Mouse (Mus musculus) c-Kit-positive CD71-negative TER-119-negative erythroid progenitor cells, embryonic 14.5 days (primary cell): ENCODE data around the gene Nisch.
A peak's percentile ranks its signal among the peaks of the same experiment; 100 is the strongest.

ENCODE experiments used
- DNase-seq: peaks from one replicate; pipeline ENCODE4 v3.0.0-alpha.2; 2013; ENCODE audit warnings: low read depth

The Nisch gene

GRCm38 (mm10) chr14:31161191-31161590, 55.6 kb downstream of the Nisch start:
- DNase-seq = no peak

DNA sequence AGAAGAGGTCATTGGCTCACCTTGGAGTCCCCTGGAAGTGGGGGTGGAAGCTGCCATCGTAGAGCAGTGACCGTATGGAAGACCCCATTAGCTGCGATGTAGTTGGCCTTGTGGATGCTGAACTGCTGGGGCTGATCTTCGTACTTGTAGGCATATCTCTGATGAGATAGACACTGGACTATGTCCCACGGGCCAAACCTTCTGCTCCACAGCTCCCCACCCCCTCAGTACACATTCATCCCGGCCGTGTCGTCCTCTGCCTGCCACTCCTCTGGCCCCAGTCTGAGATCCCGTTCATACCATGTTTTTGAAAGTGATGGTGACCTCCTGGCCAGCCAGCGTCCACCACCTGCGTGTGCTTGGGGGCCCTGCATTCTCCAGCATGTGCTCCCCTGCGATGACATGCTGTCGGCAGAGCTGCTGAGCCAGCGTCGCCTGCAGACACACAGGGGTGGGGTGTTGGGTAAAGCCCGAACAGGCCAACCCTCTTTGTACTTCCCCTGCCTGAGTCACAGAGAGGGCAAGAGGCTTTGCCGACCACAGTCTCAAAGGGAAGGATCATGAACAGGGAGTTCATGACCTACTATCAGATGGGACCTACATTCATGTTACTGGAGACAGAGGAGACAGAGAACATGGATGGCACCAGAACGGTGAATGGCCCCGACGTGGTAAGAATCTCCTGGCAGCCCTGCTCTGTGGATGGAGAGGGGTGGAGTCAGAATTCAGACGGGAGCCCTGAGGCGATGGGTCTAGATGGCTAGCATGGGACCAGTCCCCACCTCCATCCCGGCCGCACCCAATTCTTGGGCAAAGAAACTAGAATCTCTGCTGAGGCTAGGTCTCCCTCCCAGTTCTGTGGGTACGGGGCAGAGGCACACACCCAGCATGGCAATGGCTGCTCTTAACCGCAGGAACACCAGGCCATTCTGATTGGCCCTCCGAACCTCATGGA, 56.3 kb downstream of the Nisch start:
- peak; percentile 37 for DNase-seq

DNA sequence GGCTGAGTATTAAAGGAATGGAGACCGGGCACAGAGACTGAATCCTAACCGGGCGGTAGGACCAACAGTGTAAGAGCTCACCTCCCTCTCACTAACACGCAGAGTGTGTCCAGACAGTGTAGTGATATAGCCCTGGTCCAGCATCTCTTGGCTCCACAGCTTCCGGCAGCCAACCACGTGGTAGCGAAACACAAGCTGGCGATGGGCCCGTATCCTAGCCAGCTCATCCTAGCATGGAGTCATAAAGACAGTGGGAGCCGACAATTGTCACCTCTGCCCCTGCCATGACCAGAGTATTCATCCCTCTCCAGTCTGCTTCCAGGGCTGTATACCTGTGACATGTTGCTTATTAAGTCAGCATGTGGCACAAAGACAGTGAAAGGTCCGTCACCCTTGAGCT, 71.1 kb downstream of the Nisch start:
- no peak for DNase-seq

GRCm38 (mm10) chr14:31141011-31141410, 75.7 kb downstream of the Nisch start:
- no peak for DNase-seq

DNA sequence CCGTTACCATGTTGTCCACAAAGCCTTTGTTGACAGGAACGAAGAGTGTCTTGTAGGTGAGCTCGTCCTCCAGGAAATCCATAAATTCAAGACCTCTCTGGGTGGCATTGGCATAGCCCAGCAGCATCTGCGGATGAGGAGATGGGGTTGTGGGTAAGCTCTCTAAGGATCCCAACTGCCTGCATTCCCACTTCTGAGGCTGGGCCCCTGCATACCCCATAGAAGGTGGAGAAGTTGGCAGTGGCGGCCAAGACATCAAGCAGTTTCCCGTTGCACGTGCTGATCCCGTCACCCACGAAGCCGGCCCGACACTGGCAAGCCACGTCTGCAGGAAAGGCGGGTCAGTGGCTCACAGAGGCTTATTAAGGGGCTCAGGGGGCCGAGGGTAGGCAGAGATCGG, 76.6 kb downstream of the Nisch start:
- DNase-seq = no peak

- DNase-seq = no peak
Measured at GRCm38 (mm10) chr14:31139666-31140065, 77.1 kb downstream of the Nisch start.

GRCm38 (mm10) chr14:31138897-31139429, 77.8 kb downstream of the Nisch start:
- no peak for DNase-seq

- no peak for DNase-seq
Measured at GRCm38 (mm10) chr14:31138219-31138896, 78.4 kb downstream of the Nisch start.

GRCm38 (mm10) chr14:31137791-31138190, 79.0 kb downstream of the Nisch start:
- no peak for DNase-seq

DNA sequence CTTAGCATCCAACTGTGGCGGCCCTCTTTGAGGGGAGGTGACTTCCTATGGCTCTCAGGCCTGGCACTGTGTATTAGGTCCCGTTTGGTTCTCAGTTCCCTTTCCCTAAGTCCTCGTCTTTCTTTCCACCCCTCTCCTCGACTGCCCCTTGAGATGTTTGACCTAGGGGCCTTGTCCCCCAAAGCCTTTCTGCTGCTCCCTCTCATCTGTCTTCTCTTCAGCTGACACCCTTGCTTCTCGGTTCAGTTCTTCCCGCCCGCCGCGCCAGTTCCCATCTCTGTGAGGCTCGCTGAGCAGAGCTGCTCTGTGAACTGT, 79.5 kb downstream of the Nisch start:
- no peak for DNase-seq

- no peak for DNase-seq
Measured at GRCm38 (mm10) chr14:31136411-31137280, 80.1 kb downstream of the Nisch start.

GRCm38 (mm10) chr14:31135495-31136410, 81.0 kb downstream of the Nisch start:
- DNase-seq = no peak

DNA sequence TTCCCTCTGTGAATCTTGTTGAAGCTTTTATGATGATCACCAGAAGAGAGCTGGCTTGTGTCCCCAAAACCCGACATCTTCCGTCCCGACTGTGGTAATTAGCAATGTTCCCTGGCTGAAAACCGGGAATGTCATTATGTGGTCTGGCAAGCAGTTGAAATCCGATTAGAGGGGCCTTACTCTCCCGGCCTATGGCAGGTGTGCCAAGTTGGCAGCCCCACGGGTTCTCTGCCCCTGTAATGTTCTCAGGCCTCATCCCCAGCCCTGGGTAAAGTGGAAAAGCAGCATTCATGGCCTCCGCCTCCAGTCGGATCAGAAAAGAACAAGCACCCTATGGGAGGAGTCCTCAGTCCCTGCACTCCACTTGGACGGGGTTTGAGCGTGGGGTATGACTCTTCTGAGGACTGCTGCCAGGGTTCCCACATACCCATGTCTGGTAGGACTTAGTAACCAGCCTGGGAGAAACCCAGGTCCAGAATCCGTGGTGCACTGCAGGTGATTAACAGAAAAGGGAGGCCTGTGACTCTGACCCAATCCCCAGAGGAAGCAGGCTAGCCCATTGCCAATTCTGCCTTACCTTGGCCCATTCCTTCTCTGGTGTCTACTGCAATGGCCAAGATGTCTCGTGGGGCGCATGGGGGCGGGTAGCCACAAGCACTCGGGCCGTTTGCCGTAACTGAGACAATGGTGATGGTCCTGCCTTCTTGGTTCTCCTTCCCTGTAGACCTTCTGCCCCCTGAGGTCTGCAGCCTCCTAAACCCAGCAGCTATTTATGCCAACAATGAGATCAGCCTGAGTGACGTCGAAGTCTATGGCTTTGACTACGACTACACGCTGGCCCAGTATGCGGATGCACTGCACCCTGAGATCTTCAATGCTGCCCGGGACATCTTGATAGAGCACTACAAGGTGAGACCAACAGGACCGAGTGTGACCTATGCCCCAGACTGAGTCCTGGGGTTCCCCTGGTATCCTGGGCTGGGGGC, 82.4 kb downstream of the Nisch start:
- DNase-seq = no peak

DNA sequence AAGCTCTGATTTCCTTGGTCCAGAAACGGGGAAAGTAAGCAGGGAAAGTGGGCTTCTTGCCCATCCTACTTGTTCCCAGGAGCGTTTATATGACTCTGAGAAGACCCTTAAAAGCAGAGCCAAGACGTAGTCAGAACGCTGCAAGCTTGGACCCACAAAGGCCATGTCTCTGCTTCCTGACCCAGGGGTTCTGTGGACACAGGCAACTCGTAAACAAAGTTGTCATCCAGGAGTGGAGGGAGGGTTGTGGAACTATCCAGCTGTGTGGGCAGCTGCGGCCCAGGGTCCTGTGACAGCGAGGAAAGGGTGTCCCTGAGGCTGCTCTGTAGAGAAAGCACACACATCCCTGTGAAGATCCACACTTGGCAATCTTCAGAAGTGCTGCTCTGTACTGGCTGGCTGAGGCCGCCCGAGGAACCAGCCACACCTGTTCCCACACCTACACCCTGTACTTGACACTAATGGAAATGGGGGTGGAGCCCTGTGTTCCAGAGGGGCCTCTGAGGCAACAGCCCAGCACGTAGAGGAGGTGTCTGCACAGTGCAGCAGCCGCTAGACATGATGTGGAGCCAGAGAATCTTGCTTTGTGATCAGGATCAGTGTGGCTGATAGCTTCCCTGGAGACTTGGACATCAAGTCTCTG, 83.6 kb downstream of the Nisch start:
- DNase-seq = no peak

DNA sequence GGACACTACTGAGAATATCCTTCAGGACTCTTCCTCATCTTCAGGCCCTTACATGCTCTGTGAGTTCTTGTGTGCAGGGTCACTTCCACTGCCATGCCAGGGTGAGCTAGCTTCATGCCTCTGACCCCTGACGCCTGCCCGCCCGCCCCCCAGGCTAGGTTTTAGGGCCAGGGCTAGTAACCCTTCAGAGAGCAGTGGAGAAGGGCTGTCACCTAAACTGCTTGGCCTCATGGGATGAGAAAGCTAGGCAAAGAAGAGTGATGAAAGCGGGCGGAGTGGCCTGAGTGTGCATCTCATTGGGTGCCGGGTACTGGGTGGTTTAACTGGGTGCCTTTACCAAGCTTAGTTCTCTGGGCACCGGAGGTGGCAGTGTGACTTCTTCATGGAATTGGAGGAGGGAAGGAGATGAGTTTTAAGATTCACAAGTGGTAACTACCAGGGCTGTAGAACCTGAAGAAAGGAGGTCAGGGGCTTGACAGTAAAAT, 84.2 kb downstream of the Nisch start:
- no peak for DNase-seq

- no peak for DNase-seq
Measured at GRCm38 (mm10) chr14:31132031-31132430, 84.7 kb downstream of the Nisch start.

DNA sequence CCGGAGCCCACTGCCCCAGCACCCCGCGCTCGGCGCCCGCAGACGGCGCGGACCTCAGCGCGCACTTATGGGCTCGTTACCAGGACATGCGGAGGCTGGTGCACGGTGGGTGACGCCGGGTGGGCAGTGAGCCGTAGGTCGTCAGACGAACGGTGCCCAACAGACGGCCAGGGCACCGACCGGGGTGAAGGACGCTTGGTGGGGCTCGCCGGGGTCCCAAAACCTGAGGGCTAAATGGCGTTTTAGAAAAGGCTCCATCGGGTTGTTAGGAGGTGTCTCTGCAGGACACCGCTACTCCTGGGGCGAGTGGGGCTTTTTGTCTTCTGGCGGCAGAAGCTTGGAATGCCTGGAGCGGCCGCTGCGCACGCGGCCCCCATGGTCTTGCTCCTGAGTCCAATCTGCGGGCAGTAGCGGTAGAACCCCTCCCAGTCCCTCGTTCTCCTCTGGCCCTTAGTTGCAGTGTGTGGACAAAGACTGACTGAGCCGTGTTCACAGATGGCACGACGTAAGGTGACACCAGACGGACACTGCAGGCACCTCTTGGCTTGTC, 85.4 kb downstream of the Nisch start:
- no peak for DNase-seq

- DNase-seq = peak; percentile 79
Measured at GRCm38 (mm10) chr14:31130236-31131220, 86.2 kb downstream of the Nisch start, which contains the start of gene Nt5dc2. Gene Nt5dc2 (plus strand): TSS chr14:31131053.
